Mouse (Mus musculus) adipocyte (in vitro differentiated cells): Measurements from ENCODE around the gene Xrra1.
"Not testable (repeated sequence)": the region's sequence is repeated elsewhere in the genome, so short reads cannot be mapped to it uniquely, and the experiment has no call there.

Source experiments
- DNase-seq: peaks from one replicate; pipeline ENCODE4 v3.0.0-alpha.2; 2016; ENCODE audit warnings: low spot score

Gene Xrra1

GRCm38 (mm10) chr7:99858813-99859585 lies at the start of gene Xrra1:
Gene Xrra1, plus strand, starts transcription at chr7:99859116.
- DNase-seq = peak; percentile 96

GRCm38 (mm10) chr7:99810814-99811213 lies 48.1 kb upstream of the Xrra1 start:
- no peak for DNase-seq

GRCm38 (mm10) chr7:99811661-99812060 lies 47.3 kb upstream of the Xrra1 start:
- DNase-seq = no peak

- peak; percentile 35 for DNase-seq
Measured at GRCm38 (mm10) chr7:99813394-99813793, 45.5 kb upstream of the Xrra1 start.

- DNase-seq = not testable (repeated sequence)
Measured at GRCm38 (mm10) chr7:99818181-99818725, 40.7 kb upstream of the Xrra1 start.

GRCm38 (mm10) chr7:99821953-99822352 lies 37.0 kb upstream of the Xrra1 start:
- DNase-seq = no peak

- no peak for DNase-seq
Measured at GRCm38 (mm10) chr7:99822426-99822825, 36.5 kb upstream of the Xrra1 start.

- no peak for DNase-seq
Measured at GRCm38 (mm10) chr7:99823045-99823663, 35.8 kb upstream of the Xrra1 start.

- DNase-seq = no peak
Measured at GRCm38 (mm10) chr7:99824649-99825483, 34.0 kb upstream of the Xrra1 start.

GRCm38 (mm10) chr7:99825511-99825910 lies 33.4 kb upstream of the Xrra1 start:
- DNase-seq = no peak

GRCm38 (mm10) chr7:99826096-99826495 lies 32.8 kb upstream of the Xrra1 start:
- no peak for DNase-seq

GRCm38 (mm10) chr7:99828083-99828570 lies 30.8 kb upstream of the Xrra1 start, which contains the start of gene Neu3:
Gene Neu3, minus strand, starts transcription at chr7:99828417.
- peak; percentile 88 for DNase-seq

- DNase-seq = no peak
Measured at GRCm38 (mm10) chr7:99833115-99833845, 25.6 kb upstream of the Xrra1 start.

- DNase-seq = no peak
Measured at GRCm38 (mm10) chr7:99833846-99834222, 25.1 kb upstream of the Xrra1 start.

- DNase-seq = no peak
Measured at GRCm38 (mm10) chr7:99834314-99834853, 24.5 kb upstream of the Xrra1 start.

GRCm38 (mm10) chr7:99836781-99837180 lies 22.1 kb upstream of the Xrra1 start:
- no peak for DNase-seq

GRCm38 (mm10) chr7:99837358-99838071 lies 21.4 kb upstream of the Xrra1 start:
- no peak for DNase-seq

- no peak for DNase-seq
Measured at GRCm38 (mm10) chr7:99838241-99838640, 20.7 kb upstream of the Xrra1 start.

GRCm38 (mm10) chr7:99845533-99846236 lies 13.2 kb upstream of the Xrra1 start:
- DNase-seq = no peak

GRCm38 (mm10) chr7:99850534-99850933 lies 8.4 kb upstream of the Xrra1 start:
- no peak for DNase-seq
